Mouse (Mus musculus) intestine, embryonic 14.5 days (tissue): ENCODE data around the gene Xrcc3. TPM values are rescaled to one million over a fixed set of nuclear protein-coding genes. Genes with fewer than 3 reads are reported as not detected.

Experiments
- ATAC-seq: fragments of 200-750 bp; cut with Nextera tagmentation; replicated peaks from 2 replicates; pipeline ENCODE4 v1.8.0; 2017; ENCODE audit warnings: low read depth, moderate number of reproducible peaks, moderate TSS enrichment, moderate library complexity; ENCODE audit not compliant: low FRiP score, low TSS enrichment
- DNase-seq: peaks from one replicate; pipeline ENCODE4 v3.0.0-alpha.2; 2018; ENCODE audit warnings: low spot score
- H3K27ac ChIP-seq: fragments of 300-500 bp; sonication (generic); 2 replicates; pipeline ENCODE4 v1.5.1; 2014; ENCODE audit warnings: low read depth, mild to moderate bottlenecking, control low read depth
- H3K27me3 ChIP-seq: fragments of 300-500 bp; sonication (generic); replicated peaks from 2 replicates; pipeline ENCODE4 v1.6.1; 2014; ENCODE audit warnings: low read length, control low read depth; ENCODE audit not compliant: control insufficient read depth, insufficient read depth
- H3K36me3 ChIP-seq: fragments of 300-500 bp; sonication (generic); 2 replicates; pipeline ENCODE4 v1.6.1; 2014; ENCODE audit warnings: low read length, control low read depth; ENCODE audit not compliant: control insufficient read depth, insufficient read depth
- H3K4me1 ChIP-seq: fragments of 300-500 bp; sonication (generic); replicated peaks from 2 replicates; pipeline ENCODE4 v1.6.1; 2014; ENCODE audit warnings: low read length, control low read depth, mixed read lengths; ENCODE audit not compliant: control insufficient read depth, insufficient read depth
- H3K4me2 ChIP-seq: fragments of 300-500 bp; sonication (generic); 2 replicates; pipeline ENCODE4 v1.6.1; 2014; ENCODE audit warnings: low read length
- H3K4me3 ChIP-seq: fragments of 300-500 bp; sonication (generic); 2 replicates; pipeline ENCODE4 v1.5.1; 2014; ENCODE audit warnings: low read depth, low read length, control low read depth, mixed read lengths
- H3K9ac ChIP-seq: fragments of 300-500 bp; sonication (generic); 2 replicates; pipeline ENCODE4 v1.6.1; 2014; ENCODE audit warnings: mild to moderate bottlenecking, low read length
- H3K9me3 ChIP-seq: fragments of 300-500 bp; sonication (generic); 2 replicates; pipeline ENCODE4 v1.6.1; 2016; ENCODE audit warnings: low read length, control low read depth; ENCODE audit not compliant: control insufficient read depth
- WGBS: fragments of 180-500 bp; shearing (Covaris S2); extraction: QIAGEN DNeasy Blood & Tissue Kit; methylation state at CpG from one replicate; pipeline ENCODE4 v1.1.7; 2014; 5-methylcytosine and 5-hydroxymethylcytosine counted together
- polyA plus RNA-seq: library from polyadenylated mRNA; unstranded; fragments of >200 nt; fragmentation: Nextera tagmentation; extraction: Ambion mirVana; gene quantifications from 2 replicates; pipeline ENCODE4 v1.2.1, GENCODE M21; 2014

Xrcc3 gene
- polyA plus RNA-seq, 1 experiment from 2014 or later, result 14.6 TPM

- Histone ChIP-seq H3K27ac (no peak overlapping the region), H3K9me3 (0 out of 2 replicates have a peak, but pooled peaks cover 5% of the 10 kb centered on the region), H3K4me1 (no peaks in the 10 kb centered on the region), H3K4me2 (no peak overlapping the region), H3K9ac (no peak overlapping the region), H3K27me3 (no peaks in the 10 kb centered on the region), H3K4me3 (no peak overlapping the region), H3K36me3 (peaks cover 93% of the 10 kb centered on the region)
- ATAC-seq (no peak), DNase-seq (no peak)
- WGBS, result 100% methylated on average over 1 of the region's 1 CpGs
These were observed 34.1 kb downstream of the Xrcc3 start for GRCm38 (mm10) chr12:111779544-111779943.

- Histone ChIP-seq H3K9ac (no peak overlapping the region), H3K4me1 (no peaks in the 10 kb centered on the region), H3K9me3 (0 out of 2 replicates have a peak, but pooled peaks cover 5% of the 10 kb centered on the region), H3K4me2 (no peak overlapping the region), H3K4me3 (no peak overlapping the region), H3K36me3 (peaks cover 96% of the 10 kb centered on the region), H3K27ac (no peak overlapping the region), H3K27me3 (no peaks in the 10 kb centered on the region)
- ATAC-seq, result no peak
- no peak for DNase-seq
- WGBS, result 87% methylated on average over 13 of the region's 13 CpGs
These were observed 35.8 kb downstream of the Xrcc3 start for GRCm38 (mm10) chr12:111777919-111778318.

DNA sequence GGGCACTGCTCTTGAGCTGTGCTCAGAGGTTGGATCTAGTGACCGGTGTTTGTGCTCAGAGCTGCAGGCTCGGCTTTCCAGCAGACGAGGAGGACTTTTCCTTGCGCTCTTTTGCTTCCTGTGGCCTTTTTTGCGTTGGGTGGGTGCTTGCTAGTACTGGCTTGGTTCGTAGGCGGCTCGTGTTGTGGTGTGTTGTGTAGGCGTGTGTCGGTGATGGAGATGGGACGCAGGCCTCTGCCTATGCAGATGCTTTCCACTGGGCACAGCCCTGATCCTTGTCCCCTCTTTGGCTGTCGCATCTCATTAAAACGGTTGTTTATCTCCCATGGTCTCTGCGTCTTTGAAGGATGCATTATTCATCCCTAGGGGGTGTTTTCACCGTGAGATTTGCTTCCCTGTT, 38.8 kb downstream of the Xrcc3 start:
- 84% methylated on average over 15 of the region's 15 CpGs for WGBS
- Histone ChIP-seq H3K27ac (no peak overlapping the region), H3K9ac (no peak overlapping the region), H3K9me3 (0 out of 2 replicates have a peak, but pooled peaks cover 5% of the 10 kb centered on the region), H3K4me3 (no peak overlapping the region), H3K27me3 (no peaks in the 10 kb centered on the region), H3K4me1 (peaks cover 7% of the 10 kb centered on the region), H3K36me3 (peaks cover 78% of the 10 kb centered on the region), H3K4me2 (no peak overlapping the region)
- no peak for ATAC-seq
- no peak for DNase-seq

DNA sequence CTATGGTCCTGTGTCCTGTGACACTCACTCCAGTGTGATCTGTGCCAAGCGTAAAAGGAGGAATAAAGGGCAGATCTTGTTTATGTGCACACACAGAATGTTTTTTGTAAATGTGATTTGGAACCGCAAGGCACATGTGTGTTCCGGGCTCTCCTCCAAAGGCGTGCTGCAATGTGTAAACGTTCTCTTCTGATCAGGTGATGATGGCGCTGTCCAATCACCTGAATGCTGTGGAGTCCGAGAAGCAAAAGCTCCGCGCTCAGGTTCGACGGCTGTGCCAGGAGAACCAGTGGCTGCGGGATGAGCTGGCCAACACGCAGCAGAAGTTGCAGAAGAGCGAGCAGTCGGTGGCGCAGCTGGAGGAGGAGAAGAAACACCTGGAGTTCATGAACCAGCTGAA, 39.5 kb downstream of the Xrcc3 start:
- Histone ChIP-seq H3K36me3 (peaks cover 71% of the 10 kb centered on the region), H3K9ac (no peak overlapping the region), H3K4me1 (peaks cover 14% of the 10 kb centered on the region), H3K4me2 (no peak overlapping the region), H3K4me3 (no peak overlapping the region), H3K27me3 (no peaks in the 10 kb centered on the region), H3K27ac (no peak overlapping the region), H3K9me3 (0 out of 2 replicates have a peak, but pooled peaks cover 2% of the 10 kb centered on the region)
- 83% methylated on average over 16 of the region's 16 CpGs for WGBS
- no peak for DNase-seq
- ATAC-seq, result no peak

- no peak overlapping the region for H3K4me3 ChIP-seq
- H3K27ac ChIP-seq, result peak overlapping the region; percentile 70; the same call in 1 of the 2 replicates
- H3K36me3 ChIP-seq, result peaks cover 38% of the 10 kb centered on the region
- H3K4me1 ChIP-seq, result peaks cover 31% of the 10 kb centered on the region
- 85% methylated on average over 10 of the region's 10 CpGs for WGBS
- no peak overlapping the region for H3K9ac ChIP-seq
- H3K4me2 ChIP-seq, result no peak overlapping the region
- no peaks in the 10 kb centered on the region for H3K9me3 ChIP-seq
- DNase-seq (no peak), ATAC-seq (no peak)
- H3K27me3 ChIP-seq, result no peaks in the 10 kb centered on the region
These were observed 43.0 kb downstream of the Xrcc3 start for GRCm38 (mm10) chr12:111770651-111771050.

DNA sequence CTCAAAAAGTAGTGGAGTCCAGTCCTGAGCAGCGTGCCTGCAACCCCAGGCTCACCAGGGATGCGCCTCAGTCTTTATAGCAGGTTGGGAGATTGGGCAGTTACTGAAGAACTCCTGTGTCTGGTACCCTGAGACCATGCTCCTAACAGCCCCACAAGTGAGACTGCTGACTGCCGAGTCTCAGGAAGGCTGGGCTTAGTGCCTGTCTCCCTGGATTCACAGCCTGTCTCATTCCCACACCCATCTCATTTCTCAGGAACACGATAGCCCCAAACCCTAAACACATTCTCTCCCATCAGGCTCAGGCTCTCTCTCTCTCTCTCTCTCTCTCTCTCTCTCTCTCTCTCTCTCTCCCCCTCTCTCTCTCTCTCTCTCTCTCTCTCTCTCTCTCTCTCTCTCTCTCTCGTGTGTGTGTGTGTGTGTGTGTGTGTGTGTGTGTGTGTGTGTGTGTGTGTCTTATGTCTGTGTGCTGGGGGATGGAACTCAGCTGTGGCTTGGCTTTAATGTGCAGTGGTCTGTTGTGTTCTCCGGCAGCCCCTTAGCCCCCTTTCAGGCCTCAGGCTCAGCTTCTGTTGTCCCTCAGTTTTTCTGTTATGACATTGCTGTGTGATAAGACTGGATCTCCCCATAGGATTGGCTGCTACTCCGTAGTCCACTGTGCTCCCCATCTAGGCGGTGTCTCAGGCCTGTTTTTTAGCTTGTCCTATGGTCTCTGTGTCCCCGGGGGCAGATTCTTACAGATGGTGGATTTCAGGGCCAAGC, 43.7 kb downstream of the Xrcc3 start:
- peaks cover 32% of the 10 kb centered on the region for H3K36me3 ChIP-seq
- H3K4me3 ChIP-seq, result no peak overlapping the region
- WGBS, result 38% methylated on average over 8 of the region's 9 CpGs
- peaks cover 35% of the 10 kb centered on the region for H3K4me1 ChIP-seq
- no peak overlapping the region for H3K4me2 ChIP-seq
- H3K9ac ChIP-seq, result no peak overlapping the region
- H3K9me3 ChIP-seq, result no peaks in the 10 kb centered on the region
- ATAC-seq (0 out of 2 replicates have a peak, but pooled peaks have one; percentile 45), DNase-seq (no peak)
- peak overlapping the region; percentile 70 for H3K27ac ChIP-seq
- no peaks in the 10 kb centered on the region for H3K27me3 ChIP-seq

- ATAC-seq, result 0 out of 2 replicates have a peak, but pooled peaks have one; percentile 58
- peak; percentile 73 for DNase-seq
- WGBS, result 25% methylated on average over 10 of the region's 10 CpGs
- peak overlapping the region; percentile 43 for H3K27ac ChIP-seq
- no peak overlapping the region for H3K4me2 ChIP-seq
- H3K4me3 ChIP-seq, result no peak overlapping the region
- peaks cover 25% of the 10 kb centered on the region for H3K36me3 ChIP-seq
- H3K9ac ChIP-seq, result no peak overlapping the region
- no peaks in the 10 kb centered on the region for H3K27me3 ChIP-seq
- H3K4me1 ChIP-seq, result peaks cover 35% of the 10 kb centered on the region
- no peaks in the 10 kb centered on the region for H3K9me3 ChIP-seq
These were observed 44.4 kb downstream of the Xrcc3 start for GRCm38 (mm10) chr12:111769306-111769705.

GRCm38 (mm10) chr12:111768322-111768928, 45.2 kb downstream of the Xrcc3 start:
- DNase-seq (no peak), ATAC-seq (no peak)
- H3K27ac ChIP-seq, result no peak overlapping the region
- no peak overlapping the region for H3K4me2 ChIP-seq
- no peaks in the 10 kb centered on the region for H3K27me3 ChIP-seq
- H3K9me3 ChIP-seq, result no peaks in the 10 kb centered on the region
- H3K36me3 ChIP-seq, result peaks cover 20% of the 10 kb centered on the region
- peaks cover 35% of the 10 kb centered on the region for H3K4me1 ChIP-seq
- no peak overlapping the region for H3K4me3 ChIP-seq
- 90% methylated on average over 10 of the region's 10 CpGs for WGBS
- no peak overlapping the region for H3K9ac ChIP-seq
